Mouse (Mus musculus) myocyte (in vitro differentiated cells): ENCODE data around the gene Hadhb.

Experiments used
- CEBPB ChIP-seq: IDR thresholded peaks from 2 replicates; pipeline ENCODE4 v1.6.1; 2011; ENCODE audit warnings: mild to moderate bottlenecking, moderate library complexity; ENCODE audit not compliant: poor library complexity, insufficient read depth, severe bottlenecking
- E2F4 ChIP-seq: IDR thresholded peaks from one replicate; pipeline ENCODE4 v1.6.1; 2011; ENCODE audit warnings: mild to moderate bottlenecking, control low read depth, moderate library complexity; ENCODE audit not compliant: insufficient read depth
- MAX ChIP-seq: IDR thresholded peaks from one replicate; pipeline ENCODE4 v1.6.1; 2011; ENCODE audit warnings: low read depth, mild to moderate bottlenecking, control low read depth
- MYOD1 ChIP-seq, 3 experiments: IDR thresholded peaks; one replicate each; pipeline ENCODE4 v1.6.1; 2011; ENCODE audit warnings: control low read depth in 2 of 3, low read depth in 2 of 3, mild to moderate bottlenecking in 2 of 3, moderate library complexity in 1 of 3; ENCODE audit not compliant: insufficient read length in 2 of 3, control insufficient read depth in 1 of 3
- MYOG ChIP-seq, 3 experiments: IDR thresholded peaks; one replicate each; pipeline ENCODE4 v1.6.1; 2011; ENCODE audit warnings: control low read depth in 2 of 3, low read depth in 2 of 3, mild to moderate bottlenecking in 2 of 3; ENCODE audit not compliant: insufficient read length in 2 of 3, control insufficient read depth in 1 of 3, insufficient read depth in 1 of 3
- POLR2A ChIP-seq: IDR thresholded peaks from one replicate; pipeline ENCODE4 v1.6.1; 2011; ENCODE audit warnings: low read depth, mild to moderate bottlenecking, control low read depth, moderate library complexity; ENCODE audit not compliant: insufficient read length
- SRF ChIP-seq: IDR thresholded peaks from one replicate; pipeline ENCODE4 v1.6.1; 2011; ENCODE audit warnings: low read depth; ENCODE audit not compliant: control insufficient read depth, insufficient read length
- TCF12 ChIP-seq: IDR thresholded peaks from one replicate; pipeline ENCODE4 v1.6.1; 2011; ENCODE audit warnings: mild to moderate bottlenecking, control low read depth; ENCODE audit not compliant: poor library complexity, insufficient read depth, severe bottlenecking
- USF1 ChIP-seq: IDR thresholded peaks from one replicate; pipeline ENCODE4 v1.6.1; 2011; ENCODE audit warnings: low read depth, mild to moderate bottlenecking, control low read depth, moderate library complexity

DNA sequence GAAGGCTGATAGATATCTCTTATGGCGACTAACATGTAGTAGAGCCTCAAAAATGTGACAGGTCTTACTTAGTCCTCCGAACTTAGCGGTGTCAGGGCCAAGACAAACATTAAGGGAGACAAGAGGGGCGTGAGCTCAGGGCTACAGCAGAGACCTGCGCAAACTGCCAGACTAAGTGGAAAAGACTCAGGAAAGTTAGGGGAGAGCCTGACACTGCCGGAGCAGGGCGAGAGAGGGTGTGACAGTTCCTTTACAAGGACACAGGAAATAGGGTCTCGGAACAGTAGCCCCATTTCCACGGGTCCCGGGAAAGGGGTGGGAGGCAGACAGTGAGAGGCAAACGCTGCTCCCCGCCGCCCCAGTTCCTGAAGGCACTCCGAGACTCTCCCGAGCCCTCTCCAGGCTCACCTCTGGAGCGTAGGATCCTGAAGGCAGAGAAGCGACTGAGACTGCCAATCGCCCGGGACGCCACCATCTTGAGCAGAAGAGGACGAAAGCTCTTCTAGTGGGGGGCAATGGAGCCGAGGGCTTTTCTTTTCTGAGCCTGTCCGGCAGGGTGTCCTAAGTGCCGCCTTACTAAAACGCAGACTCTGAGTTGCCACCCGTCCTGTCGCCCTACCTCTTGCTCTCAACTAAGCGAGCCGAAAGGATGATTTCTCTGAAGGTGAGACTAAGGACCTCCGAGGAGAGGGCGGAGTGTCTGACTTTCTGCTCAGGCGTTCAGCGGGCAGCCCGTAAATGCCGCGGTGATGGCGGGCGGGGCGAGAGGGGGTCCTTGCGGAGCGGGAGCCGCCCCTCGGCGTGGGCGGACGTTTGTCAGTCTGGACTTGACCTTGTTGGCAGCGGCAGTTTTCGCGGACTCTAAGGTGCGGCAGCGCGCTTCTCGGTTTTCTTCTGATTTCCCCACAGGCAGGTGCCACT, at the start of gene Hadhb, which contains the start of gene Hadha:
- TF ChIP-seq TCF12: no peak
- peak; percentile 100 for TF ChIP-seq MAX
- TF ChIP-seq POLR2A: peak; percentile 82
- TF ChIP-seq MYOD1 (IDR thresholded peaks at IDR 0.05; ENCODE audit: control insufficient read depth in 1 of 3, insufficient read length in 2 of 3, low read depth in 2 of 3): no peak
- TF ChIP-seq MYOG (IDR thresholded peaks at IDR 0.05; ENCODE audit: control insufficient read depth in 1 of 3, insufficient read depth in 1 of 3, insufficient read length in 2 of 3, low read depth in 2 of 3): no peak
- no peak for TF ChIP-seq USF1
- no peak for TF ChIP-seq E2F4
- peak; percentile 25 for TF ChIP-seq SRF
- no peak for TF ChIP-seq CEBPB
